ENCODE assay signal across 20 mouse cellular contexts in genomic region chr14:108935777-108936176, GRCm38 (mm10). TPM values are rescaled to one million over a fixed set of nuclear protein-coding genes. Genes with fewer than 3 reads are reported as not detected.
DNase-seq lines count a peak whose midpoint lies in the region; ATAC-seq and TF ChIP-seq lines count a peak whose summit lies in the region.
"Had no signal": no experiment of that assay in that cellular context is flagged by ENCODE, and none has a peak within 500 bp of the region (broad histone marks: within the 10 kb centered on the region; RNA-seq: fewer than 3 reads in every experiment).

No protein-coding gene starts in this region.

- peak; percentile 49 for TF ChIP-seq CTCF in forebrain, postnatal 0 days (IDR thresholded peaks at IDR 0.05; ENCODE audit: low read depth)
- TF ChIP-seq CTCF in left cerebral cortex, adult 2 months (IDR thresholded peaks at IDR 0.05) = peak; percentile 49
- peak in 1 of 3 experiments; percentile 30; a peak in 2 of 6 replicates for TF ChIP-seq CTCF in MEL (IDR thresholded peaks at IDR 0.05 in 2 of 3, conservative IDR thresholded peaks at IDR 0.05 in 1 of 3; ENCODE audit: control insufficient read depth in 1 of 3, insufficient read depth in 1 of 3, low read depth in 2 of 3, low read length in 3 of 3, poor library complexity in 1 of 3, severe bottlenecking in 1 of 3)
- peak; percentile 34; the same call in 1 of the 2 replicates for TF ChIP-seq CTCF in stomach, postnatal 0 days (IDR thresholded peaks at IDR 0.05; ENCODE audit: low read depth)

- H3K79me2 ChIP-seq in MEL (ENCODE audit: control insufficient read depth, insufficient read depth, low read length, poor library complexity) = no peaks in the 10 kb centered on the region

- peak; percentile 18 for DNase-seq in forebrain, postnatal 0 days
- DNase-seq in left cerebral cortex, adult 2 months (ENCODE audit: extremely low spot score in 1 of 2, low spot score in 2 of 2) = no peak
- no peak for DNase-seq in left cerebral cortex, postnatal 10 days (ENCODE audit: extremely low spot score in 1 of 2, low spot score in 2 of 2)
- no peak for DNase-seq in MEL (ENCODE audit: low read depth, low spot score)
- no peak for DNase-seq in stomach, postnatal 0 days (ENCODE audit: low spot score)
- DNase-seq in urinary bladder, postnatal 14 days (ENCODE audit: low spot score) = no peak
- DNase-seq: adrenal gland, postnatal 25 days; cerebellum, adult 11-12 months; gastrocnemius, adult 2 months; kidney, postnatal 4 days; layer of hippocampus, adult 9-11 months; liver; lung, postnatal 10 days; thymus, adult 2 months; thymus, postnatal 4 days had no signal

- no peaks in the 10 kb centered on the region for H3K27me3 ChIP-seq in forebrain, postnatal 0 days (ENCODE audit: insufficient read depth, low read length)
- no peaks in the 10 kb centered on the region for H3K27me3 ChIP-seq in forebrain, embryonic 15.5 days
- H3K27me3 ChIP-seq in MEL (ENCODE audit: control insufficient read depth in 1 of 2, insufficient read depth in 2 of 2, low read length in 2 of 2) = no peaks in the 10 kb centered on the region
- H3K27me3 ChIP-seq in stomach, postnatal 0 days (ENCODE audit: control insufficient read depth, insufficient read depth, low read length) = no peaks in the 10 kb centered on the region

- TF ChIP-seq RAD21 in MEL (IDR thresholded peaks at IDR 0.05; ENCODE audit: low read depth, low read length) = peak; percentile 52

- TF ChIP-seq EP300 in MEL (IDR thresholded peaks at IDR 0.05; ENCODE audit: low read depth in 1 of 2, low read length in 2 of 2) = no peak
- no peak for TF ChIP-seq EP300 in stomach, postnatal 0 days (optimal IDR thresholded peaks at IDR 0.05)

- H3K36me3 ChIP-seq in forebrain, postnatal 0 days (ENCODE audit: insufficient read depth) = no peaks in the 10 kb centered on the region
- H3K36me3 ChIP-seq in forebrain, embryonic 15.5 days = no peaks in the 10 kb centered on the region
- H3K36me3 ChIP-seq in MEL (ENCODE audit: control insufficient read depth in 1 of 2, insufficient read depth in 2 of 2, low read length in 2 of 2) = no peaks in the 10 kb centered on the region
- no peaks in the 10 kb centered on the region for H3K36me3 ChIP-seq in stomach, postnatal 0 days (ENCODE audit: control insufficient read depth, insufficient read depth, low read length)
- H3K36me3 ChIP-seq: forebrain, embryonic 10.5 days; limb, embryonic 10.5 days; midbrain, embryonic 10.5 days had no signal

- H3K4me1 ChIP-seq in forebrain, postnatal 0 days (ENCODE audit: insufficient read depth) = no peaks in the 10 kb centered on the region
- no peaks in the 10 kb centered on the region for H3K4me1 ChIP-seq in forebrain, embryonic 15.5 days
- no peaks in the 10 kb centered on the region for H3K4me1 ChIP-seq in MEL (ENCODE audit: control insufficient read depth in 1 of 2, insufficient read depth in 2 of 2, low read length in 2 of 2)
- no peaks in the 10 kb centered on the region for H3K4me1 ChIP-seq in stomach, postnatal 0 days (replicated peaks; ENCODE audit: control insufficient read depth, insufficient read depth)
- H3K4me1 ChIP-seq: forebrain, embryonic 10.5 days; limb, embryonic 10.5 days; midbrain, embryonic 10.5 days had no signal

- no peak overlapping the region for H3K9ac ChIP-seq in forebrain, postnatal 0 days
- H3K9ac ChIP-seq in forebrain, embryonic 15.5 days (replicated peaks) = no peak overlapping the region
- no peak overlapping the region for H3K9ac ChIP-seq in MEL (ENCODE audit: control insufficient read depth, low read depth, low read length, poor library complexity, severe bottlenecking)
- no peak overlapping the region for H3K9ac ChIP-seq in stomach, postnatal 0 days (ENCODE audit: low read length)

- ATAC-seq in forebrain, postnatal 0 days = no peak
- ATAC-seq in forebrain, embryonic 15.5 days (replicated peaks) = no peak
- no peak for ATAC-seq in stomach, postnatal 0 days (ENCODE audit: low FRiP score, low TSS enrichment)
- ATAC-seq: intestine, postnatal 0 days had no signal

- TF ChIP-seq POLR2A in MEL (IDR thresholded peaks at IDR 0.05; ENCODE audit: control insufficient read depth in 1 of 2, insufficient read depth in 1 of 2, low read depth in 1 of 2, low read length in 2 of 2, poor library complexity in 1 of 2) = no peak

- H3K4me2 ChIP-seq in forebrain, postnatal 0 days (ENCODE audit: low read depth) = no peak overlapping the region
- H3K4me2 ChIP-seq in forebrain, embryonic 15.5 days (replicated peaks) = no peak overlapping the region
- no peak overlapping the region for H3K4me2 ChIP-seq in stomach, postnatal 0 days (replicated peaks; ENCODE audit: low read depth)

- WGBS in forebrain, postnatal 0 days = 78% methylated on average over 1 of the region's 1 CpGs
- 84% methylated on average over 1 of the region's 1 CpGs for WGBS in forebrain, embryonic 15.5 days
- WGBS in stomach, postnatal 0 days = 55% methylated on average over 1 of the region's 1 CpGs

- no peaks in the 10 kb centered on the region for H3K9me3 ChIP-seq in forebrain, postnatal 0 days (ENCODE audit: low read length)
- H3K9me3 ChIP-seq in forebrain, embryonic 15.5 days = no peaks in the 10 kb centered on the region
- H3K9me3 ChIP-seq in MEL (replicated peaks; ENCODE audit: insufficient read depth, low read length) = no peaks in the 10 kb centered on the region
- H3K9me3 ChIP-seq in stomach, postnatal 0 days (ENCODE audit: control insufficient read depth, low read length) = no peaks in the 10 kb centered on the region
- H3K9me3 ChIP-seq: forebrain, embryonic 10.5 days; limb, embryonic 10.5 days; midbrain, embryonic 10.5 days had no signal

- H3K27ac ChIP-seq in forebrain, postnatal 0 days (ENCODE audit: low read depth, low read length) = no peak overlapping the region
- H3K27ac ChIP-seq in forebrain, embryonic 15.5 days (replicated peaks) = no peak overlapping the region
- no peak overlapping the region for H3K27ac ChIP-seq in left cerebral cortex, adult 2 months
- H3K27ac ChIP-seq in MEL (ENCODE audit: control insufficient read depth, low read depth, low read length) = no peak overlapping the region
- H3K27ac ChIP-seq in stomach, postnatal 0 days (replicated peaks) = no peak overlapping the region
- H3K27ac ChIP-seq: forebrain, embryonic 10.5 days; gastrocnemius, adult 2 months; limb, embryonic 10.5 days; midbrain, embryonic 10.5 days had no signal

- no peak overlapping the region for H3K4me3 ChIP-seq in forebrain, postnatal 0 days (ENCODE audit: low read depth, low read length)
- no peak overlapping the region for H3K4me3 ChIP-seq in forebrain, embryonic 15.5 days
- no peak overlapping the region for H3K4me3 ChIP-seq in left cerebral cortex, adult 2 months
- H3K4me3 ChIP-seq in MEL (ENCODE audit: control insufficient read depth in 1 of 2, insufficient read depth in 1 of 2, low read depth in 2 of 2, low read length in 2 of 2) = no peak overlapping the region
- H3K4me3 ChIP-seq in stomach, postnatal 0 days (ENCODE audit: low read depth, low read length) = no peak overlapping the region
- H3K4me3 ChIP-seq: forebrain, embryonic 10.5 days; gastrocnemius, adult 2 months; limb, embryonic 10.5 days; midbrain, embryonic 10.5 days had no signal

- intact Hi-C loops in left cerebral cortex, adult 2 months (cut with DNase I) = no loop called here
- intact Hi-C loops in left cerebral cortex, postnatal 10 days (cut with DNase I) = no loop called here

TF ChIP-seq in MEL, 35 proteins besides CTCF, POLR2A, EP300 and RAD21:
- TF ChIP-seq ZC3H11A (IDR thresholded peaks at IDR 0.05; ENCODE audit: low read depth, low read length) = peak; percentile 39
- no peak for TF ChIP-seq ETS1 (IDR thresholded peaks at IDR 0.05; ENCODE audit: low read depth, low read length)
- TF ChIP-seq SMC3 (IDR thresholded peaks at IDR 0.05; ENCODE audit: low read depth, low read length) = peak; percentile 45

RNA-seq across cellular contexts. Expression of gene Slitrk1, which starts 21.8 kb away (rescaled TPM):
- 25.3 and 29.8 TPM in 2 replicates for total RNA-seq in forebrain, postnatal 0 days (2014; rRNA removed)
- 16.7 and 21.4 TPM in 2 replicates for polyA plus RNA-seq in forebrain, postnatal 0 days (2015; fragmentation: Nextera tagmentation; extraction: Ambion mirVana)
- polyA plus RNA-seq in forebrain, embryonic 15.5 days (2015; fragmentation: Nextera tagmentation; extraction: Ambion mirVana) = 19.4 and 22.7 TPM in 2 replicates
- total RNA-seq in left cerebral cortex, adult 2 months (2021) = 10 to 100 TPM; 79.7 to 87.3 TPM
- 10 to 100 TPM; 61.1 to 65.5 TPM for total RNA-seq in left cerebral cortex, postnatal 10 days (2021)
- total RNA-seq in MEL (2012; rRNA removed) = not detected in 2 replicates
- not detected for polyA plus RNA-seq in MEL (2012; ENCODE audit: insufficient read depth in 1 of 2, insufficient read length in 2 of 2, low read depth in 1 of 2, low replicate concordance in 2 of 2, missing spikeins in 1 of 2)
- polyA plus RNA-seq in stomach, postnatal 0 days (2015; fragmentation: Nextera tagmentation; extraction: Ambion mirVana) = 0.42 and 0.44 TPM in 2 replicates
- polyA plus RNA-seq: thymus, adult 2 months had no signal

Comparison
In these comparisons a context has a peak if more than half of its experiments do, and no peak if none do; other contexts are left out.
1. RNA of gene Slitrk1, which starts 21.8 kb away (total RNA-seq): 79.7 to 87.3 TPM in left cerebral cortex, adult 2 months, 61.1 to 65.5 TPM in left cerebral cortex, postnatal 10 days and 25.3 to 29.8 TPM in forebrain, postnatal 0 days; not detected in MEL; every median in the first group is over 10 times any median in the second.